Mouse (Mus musculus): ENCODE data around the gene Mto1. TPM values are rescaled to one million over a fixed set of nuclear protein-coding genes. Genes with fewer than 3 reads are reported as not detected.
"Not testable (repeated sequence)": the region's sequence is repeated elsewhere in the genome, so short reads cannot be mapped to it uniquely, and the experiment has no call there.

The Mto1 gene
- polyA plus RNA-seq, 1 experiment from 2014 or later: 23.8 TPM

GRCm38 (mm10) chr9:78516125-78516524 lies 68.1 kb downstream of the Mto1 start:
- no peak for DNase-seq (ENCODE audit: low spot score)
- Histone ChIP-seq H3K9me3 (0 out of 2 replicates have a peak, but pooled peaks cover 3% of the 10 kb centered on the region), H3K36me3 (replicated peaks) (no peaks in the 10 kb centered on the region), H3K4me1 (peaks cover 10% of the 10 kb centered on the region), H3K27ac (replicated peaks) (no peak overlapping the region), H3K4me3 (no peak overlapping the region), H3K27me3 (replicated peaks; ENCODE audit: low read depth, poor library complexity, severe bottlenecking) (no peaks in the 10 kb centered on the region)
- WGBS: 80% methylated on average over 3 of the region's 3 CpGs

DNA sequence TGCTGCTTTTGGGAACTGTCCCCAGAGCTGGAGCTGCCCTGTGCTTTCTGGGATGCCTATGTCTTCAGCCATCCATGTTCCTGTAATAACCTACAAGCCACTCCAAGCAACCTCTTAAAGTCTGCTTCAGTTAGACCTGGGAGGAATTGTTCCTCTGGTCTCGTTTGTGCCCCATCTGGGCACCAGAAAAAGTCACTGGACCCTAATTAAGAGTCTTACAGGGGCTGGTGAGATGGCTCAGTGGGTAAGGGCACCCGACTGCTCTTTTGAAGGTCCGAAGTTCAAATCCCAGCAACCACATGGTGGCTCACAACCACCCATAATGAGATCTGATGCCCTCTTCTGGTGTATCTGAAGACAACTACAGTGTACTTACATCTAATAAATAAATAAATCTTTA lies 69.2 kb downstream of the Mto1 start:
- not testable (repeated sequence) for H3K36me3 ChIP-seq (replicated peaks); H3K27me3 ChIP-seq (replicated peaks; ENCODE audit: low read depth, poor library complexity, severe bottlenecking); H3K4me3 ChIP-seq; DNase-seq (ENCODE audit: low spot score); H3K9me3 ChIP-seq
- H3K27ac ChIP-seq (replicated peaks): peak overlapping the region; percentile 5; the same call in 1 of the 2 replicates
- peaks cover 18% of the 10 kb centered on the region for H3K4me1 ChIP-seq
- 76% methylated on average over 3 of the region's 3 CpGs for WGBS

DNA sequence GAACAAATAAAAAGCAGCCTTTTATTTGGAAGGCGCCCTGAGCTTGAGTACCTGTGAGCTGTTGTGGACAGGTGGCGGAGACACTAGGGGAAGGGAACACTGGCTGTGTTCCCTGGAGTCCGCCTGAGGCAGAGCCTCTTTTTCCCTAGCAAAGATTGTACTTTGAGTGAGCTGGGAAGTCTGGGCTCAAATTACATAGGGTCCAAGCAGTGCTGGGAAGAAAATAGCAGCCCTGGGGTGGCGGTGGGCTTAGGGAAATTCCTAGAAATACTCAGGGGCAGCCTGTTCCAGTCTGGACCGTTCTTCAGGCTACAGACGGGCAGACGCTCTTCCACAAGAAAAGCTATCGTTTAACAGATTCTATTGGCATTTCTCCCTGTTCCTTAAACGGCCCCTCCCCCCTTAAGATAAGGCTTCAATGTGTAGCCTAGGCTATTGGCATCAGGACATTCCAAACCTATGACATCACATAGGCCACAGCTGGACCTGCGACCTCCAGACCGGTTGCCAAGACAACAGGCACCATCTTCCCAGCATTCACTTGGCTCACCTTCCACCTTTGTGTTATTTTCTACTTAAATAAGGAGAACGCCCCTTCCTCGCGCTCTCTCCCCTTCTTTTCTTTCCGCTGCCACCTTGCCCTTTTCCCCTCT lies 72.2 kb downstream of the Mto1 start:
- H3K9me3 ChIP-seq: no peaks in the 10 kb centered on the region
- H3K27me3 ChIP-seq (replicated peaks; ENCODE audit: low read depth, poor library complexity, severe bottlenecking): no peaks in the 10 kb centered on the region
- H3K4me1 ChIP-seq: peaks cover 18% of the 10 kb centered on the region
- H3K4me3 ChIP-seq: peak overlapping the region; percentile 77
- DNase-seq (ENCODE audit: low spot score): peak; percentile 92
- peaks cover 29% of the 10 kb centered on the region for H3K36me3 ChIP-seq (replicated peaks)
- 1% methylated on average over 15 of the region's 15 CpGs for WGBS
- peak overlapping the region; percentile 94 for H3K27ac ChIP-seq (replicated peaks)

DNA sequence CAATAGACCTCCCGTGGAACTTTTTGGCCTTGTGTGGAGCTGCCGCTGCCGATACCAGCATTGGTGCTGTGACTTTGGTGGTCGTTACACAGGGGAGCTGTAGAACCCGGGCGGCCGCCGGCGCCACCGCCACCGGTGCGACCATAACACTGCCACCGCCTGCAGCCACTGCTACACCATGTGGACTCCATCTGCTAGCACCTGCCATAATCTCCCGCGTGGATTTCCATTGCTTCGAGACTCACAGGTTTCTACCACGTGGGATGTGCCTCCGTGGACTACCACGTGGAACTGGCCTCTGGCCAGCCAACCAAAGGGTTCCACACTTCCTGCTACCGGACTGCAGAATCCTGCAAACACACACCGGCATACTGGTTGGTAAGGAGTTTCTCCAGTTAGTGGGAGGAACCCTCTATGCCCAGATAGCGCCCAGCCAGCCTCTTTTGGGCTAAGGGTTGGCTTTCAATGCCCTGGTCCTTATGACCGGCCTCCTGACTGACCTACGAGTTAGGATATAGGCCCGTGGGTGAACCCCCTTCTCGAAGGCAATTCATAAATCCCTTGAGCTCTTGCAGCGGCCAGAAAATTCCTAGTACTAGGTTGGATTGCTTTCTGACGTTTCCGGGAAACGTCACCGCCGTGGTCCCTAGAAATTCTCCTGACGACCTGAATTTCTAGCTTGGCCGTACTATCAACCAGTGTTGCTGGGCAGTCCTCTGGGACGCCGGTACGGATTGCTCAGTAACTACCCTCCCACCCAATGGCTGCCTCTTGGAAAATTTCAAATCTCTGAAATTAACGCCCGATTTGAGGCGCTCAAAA lies 73.0 kb downstream of the Mto1 start:
- no peaks in the 10 kb centered on the region for H3K27me3 ChIP-seq (replicated peaks; ENCODE audit: low read depth, poor library complexity, severe bottlenecking)
- WGBS: 2% methylated on average over 40 of the region's 40 CpGs

GRCm38 (mm10) chr9:78521689-78522088 lies 73.7 kb downstream of the Mto1 start:
- H3K4me1 ChIP-seq: peaks cover 21% of the 10 kb centered on the region
- peaks cover 38% of the 10 kb centered on the region for H3K36me3 ChIP-seq (replicated peaks)
- H3K27ac ChIP-seq (replicated peaks): peak overlapping the region; percentile 94
- H3K9me3 ChIP-seq: no peaks in the 10 kb centered on the region
- H3K4me3 ChIP-seq: peak overlapping the region; percentile 77
- 25% methylated on average over 14 of the region's 14 CpGs for WGBS
- peak; percentile 59 for DNase-seq (ENCODE audit: low spot score)
- H3K27me3 ChIP-seq (replicated peaks; ENCODE audit: low read depth, poor library complexity, severe bottlenecking): no peaks in the 10 kb centered on the region

More for the DNA sequence above, 73.0 kb downstream of the Mto1 start:
- peaks cover 37% of the 10 kb centered on the region for H3K36me3 ChIP-seq (replicated peaks)
- H3K9me3 ChIP-seq: no peaks in the 10 kb centered on the region
- DNase-seq (ENCODE audit: low spot score): no peak
- H3K27ac ChIP-seq (replicated peaks): peak overlapping the region; percentile 94
- peaks cover 18% of the 10 kb centered on the region for H3K4me1 ChIP-seq
- H3K4me3 ChIP-seq: peak overlapping the region; percentile 77

Small RNA genes lying within 50 kb of the gene (microRNA-seq; reads per million reads assigned to microRNA genes)
- not detected for gene Gm26377

Other genes starting within 250 kb of the Mto1 start
- not detected in 2 replicates for gene Gsta1, start 217.6 kb upstream of the Mto1 start, polyA plus RNA-seq (2016; fragmentation: Nextera tagmentation; extraction: Ambion mirVana)
- gene Gm3776, start 191.1 kb upstream of the Mto1 start, polyA plus RNA-seq (2016; fragmentation: Nextera tagmentation; extraction: Ambion mirVana): not detected in 2 replicates
- not detected in 2 replicates for gene Gm10639, start 158.3 kb upstream of the Mto1 start, polyA plus RNA-seq (2016; fragmentation: Nextera tagmentation; extraction: Ambion mirVana)
- not detected in 2 replicates for gene Omt2a, start 133.4 kb upstream of the Mto1 start, polyA plus RNA-seq (2016; fragmentation: Nextera tagmentation; extraction: Ambion mirVana)
- not detected in 2 replicates for gene Omt2b, start 120.6 kb upstream of the Mto1 start, polyA plus RNA-seq (2016; fragmentation: Nextera tagmentation; extraction: Ambion mirVana)
- not detected in 2 replicates for gene Gsta2, start 92.4 kb upstream of the Mto1 start, polyA plus RNA-seq (2016; fragmentation: Nextera tagmentation; extraction: Ambion mirVana)
- gene Dppa5a, start 80.0 kb upstream of the Mto1 start, polyA plus RNA-seq (2016; fragmentation: Nextera tagmentation; extraction: Ambion mirVana): 0.26 TPM in 1 of 2 replicates, not detected in the other
- gene Ooep, start 69.5 kb upstream of the Mto1 start, polyA plus RNA-seq (2016; fragmentation: Nextera tagmentation; extraction: Ambion mirVana): 0.80 and 0.96 TPM in 2 replicates
- gene Ddx43, start 52.4 kb upstream of the Mto1 start, polyA plus RNA-seq (2016; fragmentation: Nextera tagmentation; extraction: Ambion mirVana): 0.12 TPM in 1 of 2 replicates, not detected in the other
- 0.21 and 0.55 TPM in 2 replicates for gene Cgas, start 5.0 kb upstream of the Mto1 start, polyA plus RNA-seq (2016; fragmentation: Nextera tagmentation; extraction: Ambion mirVana)
- gene Gm17324, start 578 bp downstream of the Mto1 start, polyA plus RNA-seq (2016; fragmentation: Nextera tagmentation; extraction: Ambion mirVana): 0.30 and 0.78 TPM in 2 replicates
- gene Eef1a1, start 40.9 kb downstream of the Mto1 start, polyA plus RNA-seq (2016; fragmentation: Nextera tagmentation; extraction: Ambion mirVana): 3,747 and 3,838 TPM in 2 replicates
- gene Slc17a5, start 139.8 kb downstream of the Mto1 start, polyA plus RNA-seq (2016; fragmentation: Nextera tagmentation; extraction: Ambion mirVana): 9.5 and 11.2 TPM in 2 replicates
- 4.0 and 4.4 TPM in 2 replicates for gene Cd109, start 167.3 kb downstream of the Mto1 start, polyA plus RNA-seq (2016; fragmentation: Nextera tagmentation; extraction: Ambion mirVana)